Mouse (Mus musculus) lung, embryonic 16.5 days (tissue): ENCODE measurements around the gene Atp1b1. TPM values are rescaled to one million over a fixed set of nuclear protein-coding genes. Genes with fewer than 3 reads are reported as not detected.

ENCODE experiments used
- ATAC-seq: fragments of 200-750 bp; cut with Nextera tagmentation; 2 replicates; pipeline ENCODE4 v1.8.0; 2017; ENCODE audit warnings: low read depth, mild to moderate bottlenecking, moderate library complexity
- H3K27ac ChIP-seq: fragments of 300-500 bp; sonication (generic); 2 replicates; pipeline ENCODE4 v1.5.1; 2014; ENCODE audit warnings: mild to moderate bottlenecking, control low read depth, low read length
- H3K27me3 ChIP-seq: fragments of 300-500 bp; sonication (generic); 2 replicates; pipeline ENCODE4 v1.6.1; 2014; ENCODE audit warnings: low read depth, low read length, mixed read lengths; ENCODE audit not compliant: control insufficient read depth, insufficient read depth
- H3K36me3 ChIP-seq: fragments of 300-500 bp; sonication (generic); 2 replicates; pipeline ENCODE4 v1.6.1; 2014; ENCODE audit warnings: low read length; ENCODE audit not compliant: control insufficient read depth, insufficient read depth
- H3K4me1 ChIP-seq: fragments of 300-500 bp; sonication (generic); replicated peaks from 2 replicates; pipeline ENCODE4 v1.6.1; 2014; ENCODE audit warnings: low read length, mixed read lengths; ENCODE audit not compliant: control insufficient read depth, insufficient read depth
- H3K4me2 ChIP-seq: fragments of 300-500 bp; sonication (generic); 2 replicates; pipeline ENCODE4 v1.6.1; 2014; ENCODE audit warnings: low read depth, low read length, control low read depth
- H3K4me3 ChIP-seq: fragments of 300-500 bp; sonication (generic); 2 replicates; pipeline ENCODE4 v1.5.1; 2014; ENCODE audit warnings: mild to moderate bottlenecking, low read length, control low read depth
- H3K9ac ChIP-seq: fragments of 300-500 bp; sonication (generic); 2 replicates; pipeline ENCODE4 v1.6.1; 2014; ENCODE audit warnings: low read length, control low read depth
- H3K9me3 ChIP-seq: fragments of 300-500 bp; sonication (generic); 2 replicates; pipeline ENCODE4 v1.6.1; 2016; ENCODE audit warnings: low read length; ENCODE audit not compliant: control insufficient read depth
- WGBS: fragments of 180-500 bp; shearing (Covaris S2); extraction: QIAGEN DNeasy Blood & Tissue Kit; methylation state at CpG from one replicate; pipeline ENCODE4 v1.1.7; 2014; 5-methylcytosine and 5-hydroxymethylcytosine counted together
- polyA plus RNA-seq: library from polyadenylated mRNA; unstranded; fragments of >200 nt; fragmentation: Nextera tagmentation; extraction: Ambion mirVana; gene quantifications from 2 replicates; pipeline ENCODE4 v1.2.1, GENCODE M21; 2015

Gene Atp1b1
- polyA plus RNA-seq, 1 experiment from 2014 or later: 135 TPM

- Histone ChIP-seq H3K4me2 (no peak overlapping the region), H3K9ac (no peak overlapping the region), H3K27ac (no peak overlapping the region), H3K4me3 (no peak overlapping the region), H3K27me3 (no peaks in the 10 kb centered on the region), H3K9me3 (no peaks in the 10 kb centered on the region), H3K36me3 (peaks cover 10% of the 10 kb centered on the region), H3K4me1 (no peaks in the 10 kb centered on the region)
- WGBS: 74% methylated on average over 6 of the region's 6 CpGs
- ATAC-seq: no peak
Measured at GRCm38 (mm10) chr1:164434049-164434448, 24.1 kb downstream of the Atp1b1 start.

- Histone ChIP-seq H3K4me2 (no peak overlapping the region), H3K4me3 (no peak overlapping the region), H3K27me3 (no peaks in the 10 kb centered on the region), H3K9ac (no peak overlapping the region), H3K9me3 (no peaks in the 10 kb centered on the region), H3K36me3 (peaks cover 7% of the 10 kb centered on the region), H3K4me1 (no peaks in the 10 kb centered on the region), H3K27ac (no peak overlapping the region)
- no peak for ATAC-seq
- 71% methylated on average over 5 of the region's 5 CpGs for WGBS
Measured at GRCm38 (mm10) chr1:164432649-164433048, 25.5 kb downstream of the Atp1b1 start.

GRCm38 (mm10) chr1:164428644-164429043 is 29.5 kb downstream of the Atp1b1 start:
- no peak overlapping the region for H3K27ac ChIP-seq
- H3K9ac ChIP-seq: no peak overlapping the region

GRCm38 (mm10) chr1:164427777-164428176 is 30.4 kb downstream of the Atp1b1 start:
- H3K27ac ChIP-seq: no peak overlapping the region
- no peak overlapping the region for H3K9ac ChIP-seq
- no peak overlapping the region for H3K4me2 ChIP-seq
- H3K4me3 ChIP-seq: no peak overlapping the region
- H3K27me3 ChIP-seq: no peaks in the 10 kb centered on the region
- no peaks in the 10 kb centered on the region for H3K9me3 ChIP-seq
- no peak for ATAC-seq
- no peaks in the 10 kb centered on the region for H3K4me1 ChIP-seq
- WGBS: 69% methylated on average over 7 of the region's 7 CpGs
- no peaks in the 10 kb centered on the region for H3K36me3 ChIP-seq

More at GRCm38 (mm10) chr1:164428644-164429043, 29.5 kb downstream of the Atp1b1 start:
- Histone ChIP-seq H3K27me3 (no peaks in the 10 kb centered on the region), H3K4me2 (no peak overlapping the region), H3K4me3 (no peak overlapping the region), H3K9me3 (no peaks in the 10 kb centered on the region), H3K4me1 (no peaks in the 10 kb centered on the region), H3K36me3 (no peaks in the 10 kb centered on the region)
- no peak for ATAC-seq
- WGBS: 83% methylated on average over 9 of the region's 9 CpGs

GRCm38 (mm10) chr1:164426227-164426626 is 31.9 kb downstream of the Atp1b1 start:
- Histone ChIP-seq H3K4me2 (no peak overlapping the region), H3K4me3 (no peak overlapping the region), H3K9me3 (no peaks in the 10 kb centered on the region), H3K27me3 (no peaks in the 10 kb centered on the region), H3K4me1 (no peaks in the 10 kb centered on the region), H3K9ac (no peak overlapping the region), H3K27ac (no peak overlapping the region), H3K36me3 (no peaks in the 10 kb centered on the region)
- 72% methylated on average over 7 of the region's 7 CpGs for WGBS
- ATAC-seq: no peak

- Histone ChIP-seq H3K36me3 (no peaks in the 10 kb centered on the region), H3K4me2 (no peak overlapping the region), H3K9me3 (no peaks in the 10 kb centered on the region), H3K27ac (no peak overlapping the region), H3K4me1 (no peaks in the 10 kb centered on the region), H3K27me3 (no peaks in the 10 kb centered on the region), H3K4me3 (no peak overlapping the region), H3K9ac (no peak overlapping the region)
- 72% methylated on average over 6 of the region's 6 CpGs for WGBS
- ATAC-seq: no peak
Measured at GRCm38 (mm10) chr1:164420623-164421354, 37.4 kb downstream of the Atp1b1 start.

GRCm38 (mm10) chr1:164419401-164419800 is 38.8 kb downstream of the Atp1b1 start:
- ATAC-seq: no peak
- WGBS: 65% methylated on average over 8 of the region's 8 CpGs

GRCm38 (mm10) chr1:164418320-164418719 is 39.8 kb downstream of the Atp1b1 start:
- no peak overlapping the region for H3K27ac ChIP-seq
- no peak for ATAC-seq
- H3K4me2 ChIP-seq: no peak overlapping the region
- H3K4me1 ChIP-seq: no peaks in the 10 kb centered on the region
- WGBS: 77% methylated on average over 10 of the region's 10 CpGs
- no peaks in the 10 kb centered on the region for H3K9me3 ChIP-seq
- no peaks in the 10 kb centered on the region for H3K27me3 ChIP-seq
- no peaks in the 10 kb centered on the region for H3K36me3 ChIP-seq
- no peak overlapping the region for H3K4me3 ChIP-seq
- H3K9ac ChIP-seq: no peak overlapping the region

More at GRCm38 (mm10) chr1:164419401-164419800, 38.8 kb downstream of the Atp1b1 start:
- no peak overlapping the region for H3K4me3 ChIP-seq
- no peaks in the 10 kb centered on the region for H3K36me3 ChIP-seq
- no peaks in the 10 kb centered on the region for H3K4me1 ChIP-seq
- no peak overlapping the region for H3K9ac ChIP-seq
- H3K27ac ChIP-seq: no peak overlapping the region
- H3K9me3 ChIP-seq: no peaks in the 10 kb centered on the region
- no peak overlapping the region for H3K4me2 ChIP-seq
- no peaks in the 10 kb centered on the region for H3K27me3 ChIP-seq

- H3K9me3 ChIP-seq: no peaks in the 10 kb centered on the region
- WGBS: 63% methylated on average over 3 of the region's 3 CpGs
- ATAC-seq: no peak
- no peak overlapping the region for H3K9ac ChIP-seq
- no peak overlapping the region for H3K27ac ChIP-seq
- H3K4me2 ChIP-seq: no peak overlapping the region
- H3K4me1 ChIP-seq: no peaks in the 10 kb centered on the region
- H3K36me3 ChIP-seq: no peaks in the 10 kb centered on the region; the same call in 1 of the 2 replicates
- no peak overlapping the region for H3K4me3 ChIP-seq
- H3K27me3 ChIP-seq: no peaks in the 10 kb centered on the region
Measured at GRCm38 (mm10) chr1:164417604-164418003, 40.6 kb downstream of the Atp1b1 start.
